ENCODE assay signal across 12 mouse cellular contexts in the genomic region with DNA sequence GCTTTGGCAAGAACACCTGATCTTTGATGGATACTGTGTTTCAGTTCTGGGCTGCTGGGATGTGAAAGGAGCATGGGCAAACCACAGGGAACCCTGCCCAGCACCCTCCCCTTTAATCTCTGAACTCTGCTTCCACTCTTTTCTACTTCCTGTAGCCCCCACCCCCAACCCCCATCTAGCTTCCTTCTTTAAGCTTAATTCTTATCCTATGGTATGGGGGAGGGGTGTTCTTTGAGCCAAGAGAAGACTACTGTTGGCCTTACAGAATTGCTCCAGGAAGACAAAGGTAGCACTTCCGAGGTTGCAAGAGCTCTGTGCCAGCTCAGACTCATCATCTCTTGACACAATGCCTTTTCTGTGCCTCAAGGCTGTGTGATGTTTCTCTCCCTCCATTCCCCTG. TPM values are rescaled to one million over a fixed set of nuclear protein-coding genes. Genes with fewer than 3 reads are reported as not detected.
A peak's percentile ranks its signal among the peaks of the same experiment; 100 is the strongest.
DNase-seq lines count a peak whose midpoint lies in the region; ATAC-seq lines count a peak whose summit lies in the region.
"Had no signal": no experiment of that assay in that cellular context is flagged by ENCODE, and none has a peak within 500 bp of the region (broad histone marks: within the 10 kb centered on the region; RNA-seq: fewer than 3 reads in every experiment).

No protein-coding gene starts in this region.

- intact Hi-C loops in heart, postnatal 14 days (cut with DNase I) = no loop called here

- H3K9me3 ChIP-seq in heart, embryonic 12.5 days (replicated peaks) = no peaks in the 10 kb centered on the region
- no peaks in the 10 kb centered on the region for H3K9me3 ChIP-seq in lung, embryonic 15.5 days
- no peaks in the 10 kb centered on the region for H3K9me3 ChIP-seq in liver, embryonic 12.5 days (replicated peaks)
- H3K9me3 ChIP-seq in forebrain, embryonic 14.5 days (replicated peaks; ENCODE audit: control insufficient read depth, low read length) = no peaks in the 10 kb centered on the region
- H3K9me3 ChIP-seq: embryonic facial prominence, embryonic 12.5 days had no signal

- peaks cover 42% of the 10 kb centered on the region for H3K4me1 ChIP-seq in heart, embryonic 12.5 days (replicated peaks)
- peaks cover 29% of the 10 kb centered on the region for H3K4me1 ChIP-seq in lung, embryonic 15.5 days
- H3K4me1 ChIP-seq in liver, embryonic 12.5 days = peaks cover 69% of the 10 kb centered on the region
- H3K4me1 ChIP-seq in forebrain, embryonic 14.5 days (ENCODE audit: control insufficient read depth, insufficient read depth, low read length) = peaks cover 9% of the 10 kb centered on the region; the same call in 1 of the 2 replicates

- ATAC-seq in heart, embryonic 12.5 days (ENCODE audit: insufficient number of reproducible peaks, low FRiP score) = no peak
- ATAC-seq in lung, embryonic 15.5 days (ENCODE audit: borderline replicate concordance, extremely low read depth, low FRiP score, low TSS enrichment) = no peak
- ATAC-seq in liver, embryonic 12.5 days = no peak
- no peak for ATAC-seq in forebrain, embryonic 14.5 days

- H3K9ac ChIP-seq in heart, embryonic 12.5 days = no peak overlapping the region
- no peak overlapping the region for H3K9ac ChIP-seq in lung, embryonic 15.5 days
- H3K9ac ChIP-seq in liver, embryonic 12.5 days = peak overlapping the region; percentile 25; the same call in 1 of the 2 replicates
- no peak overlapping the region for H3K9ac ChIP-seq in forebrain, embryonic 14.5 days (ENCODE audit: low read length)

- H3K4me3 ChIP-seq in heart, embryonic 12.5 days = no peak overlapping the region
- H3K4me3 ChIP-seq in lung, embryonic 15.5 days = 0 out of 2 replicates have a peak overlapping the region, but pooled peaks have one; percentile 69
- 0 out of 2 replicates have a peak overlapping the region, but pooled peaks have one; percentile 77 for H3K4me3 ChIP-seq in liver, embryonic 12.5 days
- H3K4me3 ChIP-seq in forebrain, embryonic 14.5 days (ENCODE audit: low read depth, low read length) = no peak overlapping the region

- peaks cover 15% of the 10 kb centered on the region for H3K36me3 ChIP-seq in heart, embryonic 12.5 days
- H3K36me3 ChIP-seq in lung, embryonic 15.5 days = peaks cover 17% of the 10 kb centered on the region
- peaks cover 30% of the 10 kb centered on the region for H3K36me3 ChIP-seq in liver, embryonic 12.5 days
- H3K36me3 ChIP-seq in forebrain, embryonic 14.5 days (ENCODE audit: control insufficient read depth, insufficient read depth, low read length) = peaks cover 9% of the 10 kb centered on the region

- peak overlapping the region; percentile 79 for H3K4me2 ChIP-seq in heart, embryonic 12.5 days
- H3K4me2 ChIP-seq in lung, embryonic 15.5 days = peak overlapping the region; percentile 80; the same call in 1 of the 2 replicates
- peak overlapping the region; percentile 96 for H3K4me2 ChIP-seq in liver, embryonic 12.5 days
- no peak overlapping the region for H3K4me2 ChIP-seq in forebrain, embryonic 14.5 days (ENCODE audit: low read length)

- H3K27me3 ChIP-seq in heart, embryonic 12.5 days (replicated peaks) = no peaks in the 10 kb centered on the region
- no peaks in the 10 kb centered on the region for H3K27me3 ChIP-seq in lung, embryonic 15.5 days
- H3K27me3 ChIP-seq in liver, embryonic 12.5 days (replicated peaks) = no peaks in the 10 kb centered on the region
- no peaks in the 10 kb centered on the region for H3K27me3 ChIP-seq in forebrain, embryonic 14.5 days (replicated peaks; ENCODE audit: control insufficient read depth, insufficient read depth, low read length)
- H3K27me3 ChIP-seq: embryonic facial prominence, embryonic 12.5 days had no signal

- no peak overlapping the region for H3K27ac ChIP-seq in heart, embryonic 12.5 days (ENCODE audit: poor library complexity, severe bottlenecking)
- no peak overlapping the region for H3K27ac ChIP-seq in lung, embryonic 15.5 days
- no peak overlapping the region; the same call in 1 of the 2 replicates for H3K27ac ChIP-seq in liver, embryonic 12.5 days
- no peak overlapping the region for H3K27ac ChIP-seq in forebrain, embryonic 14.5 days (ENCODE audit: low read depth, low read length)
- H3K27ac ChIP-seq: embryonic facial prominence, embryonic 12.5 days had no signal

- no peak for DNase-seq in heart, postnatal 14 days
- no peak for DNase-seq in lung, postnatal 10 days
- DNase-seq in ES-CJ7 (ENCODE audit: low read depth, low spot score) = peak; percentile 58
- DNase-seq in spleen, adult 18-20 months = no peak
- no peak for DNase-seq in forebrain, embryonic 14.5 days (ENCODE audit: low spot score)
- DNase-seq: cerebellum, adult 8-10 months had no signal

- WGBS in heart, embryonic 12.5 days = 52% methylated on average over 1 of the region's 1 CpGs
- 35% methylated on average over 1 of the region's 1 CpGs for WGBS in lung, embryonic 15.5 days
- WGBS in liver, embryonic 12.5 days (ENCODE audit: insufficient replicate concordance) = 14% methylated on average over 1 of the region's 1 CpGs
- 62% methylated on average over 1 of the region's 1 CpGs for WGBS in forebrain, embryonic 14.5 days

RNA-seq across cellular contexts. Expression of a gene that starts 2.0 kb away (rescaled TPM):
- polyA plus RNA-seq in heart, embryonic 12.5 days (2016; fragmentation: Nextera tagmentation; extraction: Ambion mirVana) = 64.7 and 66.6 TPM in 2 replicates
- 10 to 100 TPM; 85.5 to 94.6 TPM for total RNA-seq in heart, postnatal 14 days (2021)
- polyA plus RNA-seq in lung, embryonic 15.5 days (2015; fragmentation: Nextera tagmentation; extraction: Ambion mirVana) = 57.7 and 62.5 TPM in 2 replicates
- 50.4 and 54.7 TPM in 2 replicates for polyA plus RNA-seq in liver, embryonic 12.5 days (2016; fragmentation: Nextera tagmentation; extraction: Ambion mirVana)
- polyA plus RNA-seq in forebrain, embryonic 14.5 days (2014; fragmentation: Nextera tagmentation; extraction: Ambion mirVana) = 19.6 and 20.1 TPM in 2 replicates

RNA-seq across cellular contexts. Expression of a gene that starts 17.3 kb away (rescaled TPM):
- 0.64 and 0.70 TPM in 2 replicates for polyA plus RNA-seq in heart, embryonic 12.5 days (2016; fragmentation: Nextera tagmentation; extraction: Ambion mirVana)
- under 1 TPM; 0.19 to 0.39 TPM for total RNA-seq in heart, postnatal 14 days (2021)
- 1.5 and 1.7 TPM in 2 replicates for polyA plus RNA-seq in lung, embryonic 15.5 days (2015; fragmentation: Nextera tagmentation; extraction: Ambion mirVana)
- 1.5 and 1.8 TPM in 2 replicates for polyA plus RNA-seq in liver, embryonic 12.5 days (2016; fragmentation: Nextera tagmentation; extraction: Ambion mirVana)
- 0.17 and 0.22 TPM in 2 replicates for polyA plus RNA-seq in forebrain, embryonic 14.5 days (2014; fragmentation: Nextera tagmentation; extraction: Ambion mirVana)

RNA-seq across cellular contexts. Expression of a gene that starts 43.3 kb away (rescaled TPM):
- polyA plus RNA-seq in heart, embryonic 12.5 days (2016; fragmentation: Nextera tagmentation; extraction: Ambion mirVana) = not detected in 2 replicates
- total RNA-seq in heart, postnatal 14 days (2021) = not detected
- 0.42 TPM in 1 of 2 replicates, not detected in the other for polyA plus RNA-seq in lung, embryonic 15.5 days (2015; fragmentation: Nextera tagmentation; extraction: Ambion mirVana)
- not detected in 2 replicates for polyA plus RNA-seq in liver, embryonic 12.5 days (2016; fragmentation: Nextera tagmentation; extraction: Ambion mirVana)
- polyA plus RNA-seq in forebrain, embryonic 14.5 days (2014; fragmentation: Nextera tagmentation; extraction: Ambion mirVana) = not detected in 2 replicates
- polyA plus RNA-seq: limb, embryonic 11.5 days; midbrain, embryonic 11.5 days had no signal

RNA-seq across cellular contexts. Expression of a gene that starts 45.1 kb away (rescaled TPM):
- not detected in 2 replicates for polyA plus RNA-seq in heart, embryonic 12.5 days (2016; fragmentation: Nextera tagmentation; extraction: Ambion mirVana)
- under 1 TPM in 1 of 2 experiments, not detected in 1; 0.12 TPM for total RNA-seq in heart, postnatal 14 days (2021)
- polyA plus RNA-seq in lung, embryonic 15.5 days (2015; fragmentation: Nextera tagmentation; extraction: Ambion mirVana) = 0.47 and 0.49 TPM in 2 replicates
- 0.15 TPM in 1 of 2 replicates, not detected in the other for polyA plus RNA-seq in liver, embryonic 12.5 days (2016; fragmentation: Nextera tagmentation; extraction: Ambion mirVana)
- not detected in 2 replicates for polyA plus RNA-seq in forebrain, embryonic 14.5 days (2014; fragmentation: Nextera tagmentation; extraction: Ambion mirVana)
- polyA plus RNA-seq: midbrain, embryonic 11.5 days had no signal

RNA-seq across cellular contexts. Expression of a gene that starts 45.8 kb away (rescaled TPM):
- polyA plus RNA-seq in heart, embryonic 12.5 days (2016; fragmentation: Nextera tagmentation; extraction: Ambion mirVana) = 0.57 and 0.68 TPM in 2 replicates
- total RNA-seq in heart, postnatal 14 days (2021) = 1 to 10 TPM; 1.9 to 2.1 TPM
- 2.2 and 3.3 TPM in 2 replicates for polyA plus RNA-seq in lung, embryonic 15.5 days (2015; fragmentation: Nextera tagmentation; extraction: Ambion mirVana)
- polyA plus RNA-seq in liver, embryonic 12.5 days (2016; fragmentation: Nextera tagmentation; extraction: Ambion mirVana) = 0.80 and 0.87 TPM in 2 replicates
- 0.76 and 1.2 TPM in 2 replicates for polyA plus RNA-seq in forebrain, embryonic 14.5 days (2014; fragmentation: Nextera tagmentation; extraction: Ambion mirVana)

Comparison
In these comparisons a context has a peak if more than half of its experiments do, and no peak if none do; other contexts are left out.
1. H3K4me3 ChIP-seq: peak in lung, embryonic 15.5 days (single experiment) and liver, embryonic 12.5 days (single experiment); none in heart, embryonic 12.5 days (single experiment) and forebrain, embryonic 14.5 days (single experiment).